9 mouse cellular contexts compared by ENCODE assay signal in the genomic region with DNA sequence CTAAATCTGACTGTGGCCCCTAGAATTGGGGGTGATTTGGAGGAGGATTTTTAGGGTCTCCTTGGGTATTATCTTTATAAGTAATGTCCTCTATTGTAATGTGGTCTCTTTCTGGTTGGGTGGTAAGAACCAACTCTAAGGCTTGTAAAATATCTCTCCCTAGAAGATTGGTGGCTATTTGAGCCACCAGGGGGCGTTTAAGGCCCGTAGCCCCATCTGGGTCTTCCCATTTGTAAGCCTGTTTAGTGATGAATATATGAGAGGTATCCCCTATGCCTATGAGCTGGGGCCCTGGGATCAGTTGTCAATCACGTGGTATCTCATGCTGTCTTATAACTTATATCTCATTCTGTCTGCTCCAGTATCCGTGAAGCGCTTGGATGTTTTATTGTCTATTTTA. TPM values are rescaled to one million over a fixed set of nuclear protein-coding genes. Genes with fewer than 3 reads are reported as not detected.
DNase-seq lines count a peak whose midpoint lies in the region; ATAC-seq lines count a peak whose summit lies in the region.
"Had no signal": no experiment of that assay in that cellular context is flagged by ENCODE, and none has a peak within 500 bp of the region (broad histone marks: within the 10 kb centered on the region; RNA-seq: fewer than 3 reads in every experiment).

No protein-coding gene starts in this region.

- peak; percentile 45 to 56 for DNase-seq in heart, adult 18-20 months
- DNase-seq in heart, postnatal 25 days (ENCODE audit: low spot score), result no peak
- peak; percentile 25 for DNase-seq in urinary bladder, postnatal 25 days (ENCODE audit: low spot score)
- no peak for DNase-seq in urinary bladder, postnatal 10 days (ENCODE audit: low spot score)
- DNase-seq in heart, postnatal 36 days, result peak; percentile 31 to 58
- no peak for DNase-seq in Muller cell, postnatal 12 days (ENCODE audit: inconsistent ontology term)
- no peak for DNase-seq in frontal cortex, adult 2 months (ENCODE audit: extremely low spot score in 1 of 2, low spot score in 1 of 2)

- intact Hi-C loops in heart, postnatal 25 days (cut with DNase I), result loop anchor here (1.0 kb wide), 1 partner anchor 43 kb away; no protein-coding TSS in a partner anchor
- intact Hi-C loops in heart, postnatal 36 days (cut with DNase I), result loop anchor here (1.0 kb wide), 1 partner anchor 43 kb away; no protein-coding TSS in a partner anchor

- peak; percentile 60; the same call in 1 of the 2 replicates for ATAC-seq in neutrophil, adult 5-6 weeks (ENCODE audit: extremely low read depth, insufficient number of reproducible peaks, low FRiP score, poor library complexity, severe bottlenecking)

RNA-seq across cellular contexts. Expression of a gene that starts 3.6 kb away (rescaled TPM):
- total RNA-seq in heart, adult 18-20 months (2021), result 1 to 10 TPM; 4.9 to 5.6 TPM
- 1 to 10 TPM; 5.6 to 6.1 TPM for total RNA-seq in heart, postnatal 25 days (2021)
- 1 to 10 TPM; 5.9 to 6.9 TPM for total RNA-seq in heart, postnatal 36 days (2021)
- total RNA-seq in neutrophil, adult 5-6 weeks (2017), result 326 and 339 TPM in 2 replicates
- polyA plus RNA-seq in frontal cortex, adult 2 months (2012; rRNA removed), result 1.1 and 1.3 TPM in 2 replicates

RNA-seq across cellular contexts. Expression of a gene that starts 47.9 kb away (rescaled TPM):
- total RNA-seq in heart, adult 18-20 months (2021), result 1 to 10 TPM; 4.8 to 6.1 TPM
- total RNA-seq in heart, postnatal 25 days (2021), result 1 to 10 TPM; 6.8 to 8.1 TPM
- total RNA-seq in heart, postnatal 36 days (2021), result 1 to 10 TPM; 6.4 to 7.8 TPM
- 9.8 and 10.5 TPM in 2 replicates for total RNA-seq in neutrophil, adult 5-6 weeks (2017)
- polyA plus RNA-seq in frontal cortex, adult 2 months (2012; rRNA removed), result 19.2 and 21.1 TPM in 2 replicates

RNA-seq across cellular contexts. Expression of a gene that starts 50.6 kb away (rescaled TPM):
- not detected for total RNA-seq in heart, adult 18-20 months (2021)
- not detected for total RNA-seq in heart, postnatal 25 days (2021)
- total RNA-seq in heart, postnatal 36 days (2021), result not detected
- total RNA-seq in neutrophil, adult 5-6 weeks (2017), result not detected in 2 replicates
- 0.14 and 0.17 TPM in 2 replicates for polyA plus RNA-seq in frontal cortex, adult 2 months (2012; rRNA removed)
- total RNA-seq: gastrocnemius, postnatal 36 days had no signal

Comparison
In these comparisons a context has a peak if more than half of its experiments do, and no peak if none do; other contexts are left out.
1. DNase-seq: peak in heart, adult 18-20 months (2 of 2), urinary bladder, postnatal 25 days (single experiment) and heart, postnatal 36 days (2 of 2); none in heart, postnatal 25 days (single experiment), urinary bladder, postnatal 10 days (single experiment), Muller cell, postnatal 12 days (single experiment) and frontal cortex, adult 2 months (0 of 2).
2. RNA of a gene that starts 3.6 kb away (total RNA-seq): 326 to 339 TPM in neutrophil, adult 5-6 weeks; 5.9 to 6.9 TPM in heart, postnatal 36 days, 5.6 to 6.1 TPM in heart, postnatal 25 days and 4.9 to 5.6 TPM in heart, adult 18-20 months; every median in the first group is over 10 times any median in the second.